Mouse (Mus musculus): ENCODE measurements around the gene Rspo1.

The Rspo1 gene

GRCm38 (mm10) chr4:124972316-124972715, 13.9 kb upstream of the Rspo1 start:
- DNase-seq (ENCODE audit: extremely low spot score, low read depth, low spot score), result peak; percentile 70

GRCm38 (mm10) chr4:124973296-124973695, 12.9 kb upstream of the Rspo1 start:
- DNase-seq (ENCODE audit: extremely low spot score, low read depth, low spot score), result no peak

- DNase-seq (ENCODE audit: extremely low spot score, low read depth, low spot score), result no peak
These were observed 8.0 kb upstream of the Rspo1 start for GRCm38 (mm10) chr4:124978201-124978600.

- DNase-seq (ENCODE audit: extremely low spot score, low read depth, low spot score), result no peak
These were observed 2.2 kb upstream of the Rspo1 start for GRCm38 (mm10) chr4:124983893-124984526.

- no peak for DNase-seq (ENCODE audit: extremely low spot score, low read depth, low spot score)
These were observed 1.2 kb upstream of the Rspo1 start for GRCm38 (mm10) chr4:124984871-124985670.

- no peak for DNase-seq (ENCODE audit: extremely low spot score, low read depth, low spot score)
These were observed 795 bp downstream of the Rspo1 start for GRCm38 (mm10) chr4:124986739-124987710.

- DNase-seq (ENCODE audit: extremely low spot score, low read depth, low spot score), result no peak
These were observed 1.5 kb downstream of the Rspo1 start for GRCm38 (mm10) chr4:124987711-124988097.

GRCm38 (mm10) chr4:124988382-124988781, 2.2 kb downstream of the Rspo1 start:
- DNase-seq (ENCODE audit: extremely low spot score, low read depth, low spot score), result no peak

- no peak for DNase-seq (ENCODE audit: extremely low spot score, low read depth, low spot score)
These were observed 3.6 kb downstream of the Rspo1 start for GRCm38 (mm10) chr4:124989787-124990253.

GRCm38 (mm10) chr4:124990325-124990724, 4.1 kb downstream of the Rspo1 start:
- DNase-seq (ENCODE audit: extremely low spot score, low read depth, low spot score), result no peak

GRCm38 (mm10) chr4:124997479-124998147, 11.4 kb downstream of the Rspo1 start:
- DNase-seq (ENCODE audit: extremely low spot score, low read depth, low spot score), result no peak

GRCm38 (mm10) chr4:124999548-124999947, 13.3 kb downstream of the Rspo1 start:
- DNase-seq (ENCODE audit: extremely low spot score, low read depth, low spot score), result no peak

- no peak for DNase-seq (ENCODE audit: extremely low spot score, low read depth, low spot score)
These were observed 16.7 kb downstream of the Rspo1 start for GRCm38 (mm10) chr4:125002978-125003377.

GRCm38 (mm10) chr4:125004886-125005285, 18.7 kb downstream of the Rspo1 start:
- DNase-seq (ENCODE audit: extremely low spot score, low read depth, low spot score), result no peak

GRCm38 (mm10) chr4:125007460-125007859, 21.2 kb downstream of the Rspo1 start:
- DNase-seq (ENCODE audit: extremely low spot score, low read depth, low spot score), result no peak

- DNase-seq (ENCODE audit: extremely low spot score, low read depth, low spot score), result no peak
These were observed 22.0 kb downstream of the Rspo1 start for GRCm38 (mm10) chr4:125008220-125008619.

- DNase-seq (ENCODE audit: extremely low spot score, low read depth, low spot score), result no peak
These were observed 22.5 kb downstream of the Rspo1 start for GRCm38 (mm10) chr4:125008712-125009111.

- DNase-seq (ENCODE audit: extremely low spot score, low read depth, low spot score), result no peak
These were observed 29.8 kb downstream of the Rspo1 start, which contains the start of gene Gnl2 for GRCm38 (mm10) chr4:125015806-125016635. Gene Gnl2, plus strand, starts transcription at chr4:125016585.

GRCm38 (mm10) chr4:125017431-125017830, 31.2 kb downstream of the Rspo1 start:
- no peak for DNase-seq (ENCODE audit: extremely low spot score, low read depth, low spot score)

Data from hindlimb bud, embryonic 11.5 days (tissue).